Mouse (Mus musculus) limb, embryonic 12.5 days (tissue): ENCODE measurements at regions not wholly inside any gene's neighbourhood (a gene's known extent, or its start where the extent isn't known, plus 50 kb on each side); places are given as distances from the start of the nearest gene placed in this dataset.

Experiments used
- ATAC-seq: fragments of 200-750 bp; cut with Nextera tagmentation; 2 replicates; pipeline ENCODE4 v1.8.0; 2017; ENCODE audit warnings: low read depth, moderate TSS enrichment; ENCODE audit not compliant: insufficient number of reproducible peaks, insufficient read depth, low FRiP score, low TSS enrichment
- H3K27ac ChIP-seq: fragments of 300-500 bp; sonication (generic); 2 replicates; pipeline ENCODE4 v1.5.1; 2016; ENCODE audit warnings: mild to moderate bottlenecking, moderate library complexity
- H3K27me3 ChIP-seq: fragments of 300-500 bp; sonication (generic); 2 replicates; pipeline ENCODE4 v1.6.1; 2016; ENCODE audit warnings: mild to moderate bottlenecking, moderate library complexity
- H3K36me3 ChIP-seq: fragments of 300-500 bp; sonication (generic); 2 replicates; pipeline ENCODE4 v1.6.1; 2016; ENCODE audit warnings: mild to moderate bottlenecking, moderate library complexity
- H3K4me1 ChIP-seq: fragments of 300-500 bp; sonication (generic); replicated peaks from 2 replicates; pipeline ENCODE4 v1.6.1; 2016
- H3K4me2 ChIP-seq: fragments of 300-500 bp; sonication (generic); 2 replicates; pipeline ENCODE4 v1.6.1; 2016; ENCODE audit warnings: mild to moderate bottlenecking, moderate library complexity
- H3K4me3 ChIP-seq: fragments of 300-500 bp; sonication (generic); replicated peaks from 2 replicates; pipeline ENCODE4 v1.5.1; 2016; ENCODE audit warnings: mild to moderate bottlenecking
- H3K9ac ChIP-seq: fragments of 300-500 bp; sonication (generic); replicated peaks from 2 replicates; pipeline ENCODE4 v1.6.1; 2016; ENCODE audit warnings: mild to moderate bottlenecking, moderate library complexity
- H3K9me3 ChIP-seq: fragments of 300-500 bp; sonication (generic); 2 replicates; pipeline ENCODE4 v1.6.1; 2016; ENCODE audit warnings: mild to moderate bottlenecking, moderate library complexity
- WGBS: fragments of 180-500 bp; shearing (Covaris S2); methylation state at CpG from one replicate; pipeline ENCODE4 v1.1.7; 2016; 5-methylcytosine and 5-hydroxymethylcytosine counted together

DNA sequence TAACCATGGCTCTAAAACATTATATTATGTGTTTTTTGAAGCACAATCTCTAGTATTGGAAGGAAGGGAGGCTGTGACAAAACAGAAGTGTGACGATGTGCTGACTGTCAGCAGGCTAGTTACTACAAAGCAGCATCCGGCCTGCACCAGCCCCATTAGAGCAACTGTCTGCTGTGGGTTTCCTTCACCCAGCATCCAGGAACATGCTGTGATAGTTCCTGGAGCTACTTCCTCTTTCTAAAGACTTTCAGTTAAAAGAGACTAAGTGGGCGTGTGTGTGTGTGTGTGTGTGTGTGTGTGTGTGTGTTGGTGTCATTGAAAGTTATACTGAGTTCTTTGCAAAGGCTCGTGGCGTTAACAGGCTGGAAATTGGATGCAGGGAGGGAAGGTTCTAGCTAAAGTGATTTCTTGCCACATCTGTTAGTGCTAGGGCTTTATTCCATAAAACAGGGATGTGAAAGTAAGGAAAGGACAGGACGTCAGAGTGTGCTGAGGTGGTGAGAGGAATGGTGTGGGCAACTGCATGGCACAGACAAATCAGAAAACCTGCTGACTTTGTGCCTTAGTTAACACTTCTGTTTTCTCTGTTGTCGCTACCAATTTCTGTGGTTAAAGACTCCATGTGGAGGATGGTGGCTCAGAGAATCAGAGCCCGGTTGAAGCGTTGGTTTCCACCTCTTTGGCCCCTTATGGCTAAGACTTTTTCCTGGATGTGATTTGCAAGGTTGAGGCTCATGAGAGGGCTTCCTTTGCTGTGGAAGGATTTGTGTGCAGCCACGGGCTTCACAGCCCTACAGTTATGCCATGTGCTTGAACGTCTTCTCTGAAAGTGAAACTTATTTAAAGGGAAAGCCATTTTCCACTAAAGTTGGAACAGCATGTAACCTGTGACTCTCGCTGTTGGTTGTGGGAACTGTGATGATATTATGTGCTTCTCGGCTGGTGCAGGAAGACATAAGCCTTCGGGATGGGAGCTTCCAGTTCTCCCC is 321.0 kb upstream of the Rnaseh2b start:
- no peak overlapping the region for H3K4me2 ChIP-seq
- H3K4me3 ChIP-seq, result no peak overlapping the region
- ATAC-seq, result no peak
- peaks cover 11% of the 10 kb centered on the region for H3K4me1 ChIP-seq
- no peaks in the 10 kb centered on the region for H3K27me3 ChIP-seq
- H3K36me3 ChIP-seq, result no peaks in the 10 kb centered on the region
- H3K9ac ChIP-seq, result no peak overlapping the region
- H3K9me3 ChIP-seq, result no peaks in the 10 kb centered on the region
- WGBS, result 67% methylated on average over 14 of the region's 14 CpGs
- peak overlapping the region; percentile 25; the same call in 1 of the 2 replicates for H3K27ac ChIP-seq

DNA sequence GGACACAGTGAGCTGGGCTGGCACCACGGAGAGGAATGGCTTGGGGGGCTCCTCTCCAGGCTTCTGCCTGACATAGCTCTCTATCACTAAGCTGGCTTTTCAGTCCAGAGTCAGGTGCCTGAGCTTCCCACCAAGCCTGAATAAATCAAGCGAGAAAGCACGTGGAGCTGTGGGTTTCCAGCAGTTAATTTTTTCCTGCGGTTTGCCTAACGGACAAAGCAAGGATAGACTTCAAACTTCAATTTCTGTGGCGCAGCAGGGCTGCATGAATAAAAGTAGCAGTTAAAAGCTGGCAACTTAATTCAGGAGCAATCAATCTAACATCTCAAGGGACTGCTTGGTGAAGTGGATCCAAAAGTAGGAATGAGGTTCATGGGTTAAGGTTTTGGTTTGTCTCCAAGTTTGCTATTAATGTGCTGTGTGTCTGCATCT is 317.1 kb upstream of the Rnaseh2b start:
- no peak overlapping the region for H3K9ac ChIP-seq
- H3K9me3 ChIP-seq, result no peaks in the 10 kb centered on the region
- peaks cover 11% of the 10 kb centered on the region for H3K4me1 ChIP-seq
- H3K4me3 ChIP-seq, result no peak overlapping the region
- H3K4me2 ChIP-seq, result no peak overlapping the region
- H3K27ac ChIP-seq, result no peak overlapping the region
- no peak for ATAC-seq
- 59% methylated on average over 6 of the region's 6 CpGs for WGBS
- no peaks in the 10 kb centered on the region for H3K27me3 ChIP-seq
- no peaks in the 10 kb centered on the region for H3K36me3 ChIP-seq

DNA sequence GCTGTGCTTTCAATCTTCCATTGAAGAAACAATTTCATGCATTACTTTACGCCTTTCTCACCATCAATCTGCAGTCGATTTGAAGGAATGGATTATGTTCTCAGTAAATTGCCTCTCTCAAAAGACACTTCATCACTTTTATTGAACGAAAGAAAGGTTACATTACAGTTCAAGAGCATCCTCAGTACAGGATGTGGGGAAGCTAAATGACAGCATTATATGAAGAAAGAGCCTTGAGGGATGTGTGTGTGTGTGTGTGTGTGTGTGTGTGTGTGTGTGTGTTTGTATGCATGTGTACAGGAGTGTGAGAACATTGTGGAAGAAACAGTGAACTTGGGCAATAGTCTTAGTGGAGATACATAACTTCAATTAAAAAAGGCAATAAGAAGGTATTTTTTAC is 311.8 kb upstream of the Rnaseh2b start:
- Histone ChIP-seq H3K4me3 (no peak overlapping the region), H3K9ac (no peak overlapping the region), H3K36me3 (no peaks in the 10 kb centered on the region), H3K9me3 (peaks cover 6% of the 10 kb centered on the region; the same call in 1 of the 2 replicates), H3K27ac (no peak overlapping the region), H3K27me3 (no peaks in the 10 kb centered on the region), H3K4me2 (no peak overlapping the region), H3K4me1 (peaks cover 3% of the 10 kb centered on the region; the same call in 1 of the 2 replicates)
- 72% methylated on average over 3 of the region's 3 CpGs for WGBS
- ATAC-seq, result no peak

DNA sequence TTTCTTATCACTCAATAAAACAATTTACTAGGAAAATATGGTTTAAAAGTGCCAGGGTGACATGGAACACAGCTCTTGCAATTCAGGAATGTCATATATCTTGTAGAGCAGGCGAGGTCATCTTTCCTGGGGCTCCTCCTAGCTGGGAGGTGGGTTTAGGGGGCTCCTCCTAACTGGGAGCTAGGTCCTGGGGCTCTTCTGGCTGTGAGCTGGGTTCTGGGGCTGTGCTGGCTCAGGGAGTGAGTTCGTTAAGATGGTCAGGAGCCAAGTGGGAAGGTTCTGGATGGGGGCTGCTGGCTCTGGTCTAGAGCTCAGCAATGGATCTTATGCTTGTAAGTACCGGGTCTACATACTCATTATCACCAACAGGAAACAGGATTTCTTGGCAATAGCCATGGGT is 306.8 kb upstream of the Rnaseh2b start:
- H3K36me3 ChIP-seq, result no peaks in the 10 kb centered on the region
- H3K27ac ChIP-seq, result 0 out of 2 replicates have a peak overlapping the region, but pooled peaks have one; percentile 58
- no peak overlapping the region for H3K4me2 ChIP-seq
- peaks cover 4% of the 10 kb centered on the region; the same call in 1 of the 2 replicates for H3K4me1 ChIP-seq
- no peak overlapping the region for H3K9ac ChIP-seq
- no peak for ATAC-seq
- no peaks in the 10 kb centered on the region for H3K27me3 ChIP-seq
- peaks cover 6% of the 10 kb centered on the region; the same call in 1 of the 2 replicates for H3K9me3 ChIP-seq
- 48% methylated on average over 3 of the region's 3 CpGs for WGBS
- H3K4me3 ChIP-seq, result no peak overlapping the region

DNA sequence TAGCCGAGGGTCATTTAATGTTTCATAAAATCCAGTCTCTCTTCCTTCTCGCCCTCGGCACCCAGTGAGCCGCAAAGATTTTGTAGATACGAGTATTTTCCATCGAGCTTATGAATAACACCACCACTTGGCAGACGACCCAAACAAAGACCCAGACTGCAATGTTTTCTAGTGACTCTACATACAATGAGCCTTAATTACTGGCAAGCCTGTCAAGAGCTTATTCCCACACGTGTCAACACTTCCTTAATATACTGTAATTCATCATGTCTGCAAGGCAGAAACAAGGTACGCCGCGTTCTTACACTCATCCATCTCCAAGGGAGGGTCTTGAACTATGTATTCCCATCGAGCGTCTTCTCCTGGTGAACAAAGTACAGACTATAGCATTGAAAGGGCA is 306.2 kb upstream of the Rnaseh2b start:
- Histone ChIP-seq H3K4me3 (no peak overlapping the region), H3K36me3 (no peaks in the 10 kb centered on the region), H3K27ac (no peak overlapping the region), H3K4me2 (no peak overlapping the region), H3K9me3 (peaks cover 6% of the 10 kb centered on the region; the same call in 1 of the 2 replicates), H3K4me1 (peaks cover 8% of the 10 kb centered on the region), H3K27me3 (no peaks in the 10 kb centered on the region), H3K9ac (no peak overlapping the region)
- ATAC-seq, result no peak
- WGBS, result 68% methylated on average over 13 of the region's 13 CpGs

DNA sequence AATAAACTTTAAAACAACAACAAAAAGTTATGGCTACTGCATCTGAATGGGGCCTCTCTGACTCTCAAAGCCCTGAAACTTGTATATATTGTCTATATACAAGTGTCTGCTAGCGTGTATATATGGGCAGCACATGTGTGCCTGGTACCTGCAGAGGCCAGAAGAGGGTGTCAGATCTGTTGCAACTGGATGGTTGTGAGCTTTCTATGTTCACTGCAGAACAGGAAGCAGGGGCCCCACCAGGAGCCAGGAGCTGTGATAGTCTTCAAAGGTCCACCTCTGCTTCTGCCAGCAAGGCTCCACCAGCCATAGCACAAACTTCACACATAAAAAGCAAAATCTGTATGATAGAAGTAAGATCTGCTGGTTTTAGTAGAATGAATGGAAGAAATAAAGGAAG is 297.1 kb upstream of the Rnaseh2b start:
- ATAC-seq, result no peak
- WGBS, result 89% methylated on average over 1 of the region's 1 CpGs
- no peaks in the 10 kb centered on the region for H3K27me3 ChIP-seq

DNA sequence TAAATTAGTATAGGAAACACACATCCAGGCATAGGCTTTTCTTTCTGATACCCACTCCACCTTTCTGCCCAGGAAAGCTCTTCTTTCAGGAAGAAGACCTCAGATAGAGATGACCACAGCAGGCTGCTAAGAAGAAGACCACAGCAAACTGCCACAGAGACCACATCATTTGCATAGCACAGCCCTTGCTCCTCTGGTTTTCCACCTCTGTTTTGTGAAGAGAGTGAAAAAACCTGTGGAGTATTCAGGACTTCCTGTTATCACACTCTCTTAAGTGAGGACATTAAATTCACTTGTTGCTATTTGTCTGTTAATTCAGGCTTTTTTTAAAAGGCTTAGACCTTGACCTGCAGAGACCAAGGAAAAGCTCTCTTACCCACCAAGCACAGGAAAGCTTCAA is 294.7 kb upstream of the Rnaseh2b start:
- Histone ChIP-seq H3K9ac (no peak overlapping the region), H3K27me3 (no peaks in the 10 kb centered on the region), H3K4me2 (no peak overlapping the region), H3K36me3 (no peaks in the 10 kb centered on the region), H3K4me3 (no peak overlapping the region), H3K27ac (no peak overlapping the region), H3K9me3 (no peaks in the 10 kb centered on the region), H3K4me1 (peaks cover 12% of the 10 kb centered on the region)
- ATAC-seq, result no peak

More for the DNA sequence above, 297.1 kb upstream of the Rnaseh2b start:
- no peaks in the 10 kb centered on the region for H3K36me3 ChIP-seq
- no peak overlapping the region for H3K4me3 ChIP-seq
- H3K27ac ChIP-seq, result no peak overlapping the region
- H3K9ac ChIP-seq, result no peak overlapping the region
- no peak overlapping the region for H3K4me2 ChIP-seq
- peaks cover 6% of the 10 kb centered on the region for H3K4me1 ChIP-seq
- no peaks in the 10 kb centered on the region for H3K9me3 ChIP-seq

DNA sequence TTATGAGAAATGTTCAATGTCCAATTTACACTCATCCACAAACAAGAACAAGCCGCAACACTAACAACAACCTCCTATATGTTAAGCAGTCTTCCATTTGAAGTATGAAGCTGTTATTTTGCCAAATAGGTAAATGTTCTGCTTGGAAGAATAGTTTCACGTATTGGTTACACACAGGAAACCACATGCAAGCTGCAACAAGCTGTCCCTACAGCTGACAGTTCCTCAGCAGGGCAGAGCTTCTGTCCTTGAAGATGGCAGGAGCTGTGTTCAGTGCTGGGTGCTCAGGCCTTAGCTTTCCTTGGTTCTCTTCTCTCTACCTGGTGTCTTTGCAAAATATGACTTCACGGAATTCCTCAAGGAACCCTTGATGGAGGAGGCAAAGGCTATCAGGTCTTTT is 294.1 kb upstream of the Rnaseh2b start:
- Histone ChIP-seq H3K4me3 (no peak overlapping the region), H3K9me3 (no peaks in the 10 kb centered on the region), H3K27ac (no peak overlapping the region), H3K27me3 (no peaks in the 10 kb centered on the region), H3K4me1 (peaks cover 17% of the 10 kb centered on the region), H3K4me2 (no peak overlapping the region), H3K36me3 (no peaks in the 10 kb centered on the region), H3K9ac (no peak overlapping the region)
- no peak for ATAC-seq
- 85% methylated on average over 3 of the region's 3 CpGs for WGBS

DNA sequence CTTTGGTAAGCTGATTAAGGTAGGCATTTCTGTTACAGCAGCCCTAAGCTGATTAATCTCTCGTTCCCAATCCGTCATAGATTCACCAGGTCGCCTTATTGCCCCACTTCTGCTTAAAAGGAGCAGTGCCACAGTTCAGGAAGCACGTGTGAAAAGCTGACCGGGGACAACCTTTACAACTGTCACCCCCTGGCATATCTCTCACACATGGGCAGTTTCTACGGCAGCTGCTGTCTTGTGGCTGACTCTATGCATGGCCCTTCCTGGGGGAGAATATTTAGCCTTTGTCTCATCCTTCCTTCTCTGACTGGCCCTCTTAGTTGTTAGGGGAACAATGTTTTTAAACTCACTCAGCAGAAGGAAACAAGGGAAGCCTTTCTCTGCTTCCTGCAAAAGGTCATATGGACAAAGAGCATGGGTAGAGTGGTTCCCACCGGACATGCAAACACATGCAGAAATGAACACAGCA is 290.9 kb upstream of the Rnaseh2b start:
- WGBS, result 34% methylated on average over 7 of the region's 7 CpGs
- 0 out of 2 replicates have a peak overlapping the region, but pooled peaks have one; percentile 45 for H3K27ac ChIP-seq
- no peak for ATAC-seq
- no peak overlapping the region for H3K4me2 ChIP-seq
- no peak overlapping the region for H3K9ac ChIP-seq
- no peaks in the 10 kb centered on the region for H3K9me3 ChIP-seq
- H3K36me3 ChIP-seq, result no peaks in the 10 kb centered on the region
- no peaks in the 10 kb centered on the region for H3K27me3 ChIP-seq
- peaks cover 21% of the 10 kb centered on the region for H3K4me1 ChIP-seq
- no peak overlapping the region for H3K4me3 ChIP-seq

DNA sequence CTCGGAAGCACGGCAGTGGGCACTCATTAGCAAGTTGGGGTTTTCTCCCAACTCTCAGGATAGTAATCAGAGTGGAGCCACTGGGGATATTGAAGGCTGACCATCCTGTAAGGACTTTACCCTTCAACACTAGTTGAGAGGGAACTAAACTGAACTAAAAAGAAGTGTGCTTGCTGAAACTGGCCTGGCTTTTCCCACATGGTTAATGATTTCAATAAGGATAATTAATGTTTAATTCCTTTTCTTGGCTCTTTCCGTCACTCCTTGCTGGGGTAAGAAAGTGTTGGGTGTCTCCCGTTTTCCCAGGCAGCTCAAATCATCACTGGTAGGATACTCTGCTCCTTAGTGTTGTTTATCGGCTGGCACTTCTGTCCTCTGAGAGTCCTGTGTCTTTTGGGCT is 290.3 kb upstream of the Rnaseh2b start:
- H3K36me3 ChIP-seq, result no peaks in the 10 kb centered on the region
- ATAC-seq, result no peak
- H3K27ac ChIP-seq, result no peak overlapping the region
- no peaks in the 10 kb centered on the region for H3K27me3 ChIP-seq
- H3K4me2 ChIP-seq, result no peak overlapping the region
- no peak overlapping the region for H3K4me3 ChIP-seq
- H3K4me1 ChIP-seq, result peaks cover 21% of the 10 kb centered on the region
- WGBS, result 70% methylated on average over 5 of the region's 5 CpGs
- H3K9ac ChIP-seq, result no peak overlapping the region
- H3K9me3 ChIP-seq, result no peaks in the 10 kb centered on the region

DNA sequence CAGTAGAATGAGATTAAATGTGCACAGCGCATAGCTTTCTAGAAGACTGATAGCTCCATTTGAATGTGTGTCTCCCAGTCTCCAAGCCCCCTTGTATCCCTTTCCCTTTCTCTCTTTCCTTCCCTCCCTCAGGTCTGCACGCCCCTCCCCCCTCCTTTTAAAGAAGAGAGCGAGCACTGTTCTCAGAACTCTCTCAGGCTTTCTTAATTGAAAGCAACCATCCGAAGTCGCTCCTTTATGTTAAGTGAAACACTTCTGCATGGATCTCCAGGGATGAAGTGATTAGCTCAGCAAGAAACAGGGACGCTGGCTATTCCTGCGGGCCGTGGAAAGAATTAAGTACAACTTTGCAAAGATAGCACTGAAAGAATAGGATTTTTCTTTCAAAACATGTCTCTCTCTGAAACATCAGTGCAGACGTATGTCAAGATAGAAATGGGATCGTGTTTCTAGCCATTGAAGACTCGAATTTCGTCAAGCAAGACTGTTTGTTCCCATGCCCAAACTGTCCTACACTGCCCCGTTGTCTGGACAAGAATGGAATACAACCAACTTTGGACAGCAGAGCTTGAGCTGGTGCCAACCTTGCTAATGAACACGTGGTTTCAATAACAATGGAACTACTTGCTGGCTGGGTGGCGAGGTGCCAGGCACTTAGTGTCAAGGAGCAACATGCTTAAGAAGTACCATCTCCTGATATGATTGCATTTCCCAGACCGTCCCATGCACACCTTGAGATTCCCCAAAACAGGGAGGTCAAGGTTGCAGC is 289.2 kb upstream of the Rnaseh2b start:
- WGBS, result 50% methylated on average over 16 of the region's 16 CpGs
- no peaks in the 10 kb centered on the region for H3K9me3 ChIP-seq
- no peak for ATAC-seq
- no peaks in the 10 kb centered on the region for H3K27me3 ChIP-seq
- H3K4me1 ChIP-seq, result peaks cover 21% of the 10 kb centered on the region
- H3K36me3 ChIP-seq, result no peaks in the 10 kb centered on the region
- H3K9ac ChIP-seq, result no peak overlapping the region
- no peak overlapping the region for H3K27ac ChIP-seq
- no peak overlapping the region for H3K4me3 ChIP-seq
- H3K4me2 ChIP-seq, result no peak overlapping the region
